In genomic region chr2:126515069-126515826, GRCm38 (mm10) we compare ENCODE assay signal across 11 mouse cellular contexts. TPM values are rescaled to one million over a fixed set of nuclear protein-coding genes. Genes with fewer than 3 reads are reported as not detected.
"Had no signal": no experiment of that assay in that cellular context is flagged by ENCODE, and none has a peak within 500 bp of the region (broad histone marks: within the 10 kb centered on the region; RNA-seq: fewer than 3 reads in every experiment).

No protein-coding gene starts in this region.

- DNase-seq: kidney, adult 18-20 months; kidney, postnatal 25 days; lung, postnatal 14 days; midbrain, embryonic 14.5 days; right cerebral cortex, adult 18-20 months; right cerebral cortex, postnatal 25 days; thymus, adult 18-20 months; thymus, postnatal 14 days had no signal

- ATAC-seq: inflammation-experienced regulatory T-cells, adult 6 months had no signal

RNA-seq across cellular contexts. Expression of gene Atp8b4, which starts 14.8 kb away (rescaled TPM):
- total RNA-seq: layer of hippocampus, postnatal 25 days; left cerebral cortex, postnatal 25 days had no signal
